Mouse (Mus musculus) hindbrain, embryonic 15.5 days (tissue): ENCODE data around the gene Trim24. TPM values are rescaled to one million over a fixed set of nuclear protein-coding genes. Genes with fewer than 3 reads are reported as not detected.

ENCODE experiments used
- ATAC-seq: fragments of 200-750 bp; cut with Nextera tagmentation; 2 replicates; pipeline ENCODE4 v1.8.0; 2017; ENCODE audit warnings: low read depth, moderate number of reproducible peaks, moderate TSS enrichment; ENCODE audit not compliant: low FRiP score
- H3K27ac ChIP-seq: fragments of 300-500 bp; sonication (generic); replicated peaks from 2 replicates; pipeline ENCODE4 v1.5.1; 2015; ENCODE audit warnings: mild to moderate bottlenecking, inconsistent platforms
- H3K27me3 ChIP-seq: fragments of 300-500 bp; sonication (generic); 2 replicates; pipeline ENCODE4 v1.6.1; 2015; ENCODE audit warnings: control low read depth, inconsistent platforms
- H3K36me3 ChIP-seq: fragments of 300-500 bp; sonication (generic); 2 replicates; pipeline ENCODE4 v1.6.1; 2015; ENCODE audit warnings: control low read depth, inconsistent platforms
- H3K4me1 ChIP-seq: fragments of 300-500 bp; sonication (generic); replicated peaks from 2 replicates; pipeline ENCODE4 v1.6.1; 2015; ENCODE audit warnings: control low read depth, inconsistent platforms
- H3K4me2 ChIP-seq: fragments of 300-500 bp; sonication (generic); 2 replicates; pipeline ENCODE4 v1.6.1; 2015; ENCODE audit warnings: moderate library complexity, mild to moderate bottlenecking, inconsistent platforms
- H3K4me3 ChIP-seq: fragments of 300-500 bp; sonication (generic); 2 replicates; pipeline ENCODE4 v1.5.1; 2015; ENCODE audit warnings: mild to moderate bottlenecking, inconsistent platforms
- H3K9ac ChIP-seq: fragments of 300-500 bp; sonication (generic); 2 replicates; pipeline ENCODE4 v1.6.1; 2015; ENCODE audit warnings: inconsistent platforms
- H3K9me3 ChIP-seq: fragments of 300-500 bp; sonication (generic); 2 replicates; pipeline ENCODE4 v1.6.1; 2016; ENCODE audit warnings: control low read depth, inconsistent platforms
- WGBS: fragments of 180-500 bp; shearing (Covaris S2); methylation state at CpG from one replicate; pipeline ENCODE4 v1.1.7; 2015; 5-methylcytosine and 5-hydroxymethylcytosine counted together
- polyA plus RNA-seq: library from polyadenylated mRNA; unstranded; fragments of >200 nt; fragmentation: Nextera tagmentation; extraction: Ambion mirVana; gene quantifications from 2 replicates; pipeline ENCODE4 v1.2.1, GENCODE M21; 2015

Gene Trim24
- polyA plus RNA-seq, 1 experiment from 2014 or later = 17.8 TPM

DNA sequence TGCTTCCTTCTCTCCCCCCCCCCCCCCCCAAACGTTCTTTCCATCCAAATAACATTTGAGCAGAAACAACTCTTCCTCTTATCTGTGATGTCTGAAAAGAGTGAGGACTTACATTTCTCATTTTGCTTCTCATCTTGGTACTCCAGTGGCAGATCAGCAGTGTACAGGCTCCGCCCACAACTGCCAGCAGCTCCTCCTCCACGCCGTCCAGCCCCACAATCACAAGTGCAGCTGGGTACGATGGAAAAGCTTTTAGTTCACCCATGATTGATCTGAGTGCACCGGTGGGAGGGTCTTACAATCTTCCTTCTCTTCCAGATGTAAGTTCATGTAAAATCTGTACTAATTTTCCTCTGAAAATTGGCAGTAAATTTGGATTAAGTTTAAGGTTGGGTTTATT, 80.7 kb downstream of the Trim24 start:
- Histone ChIP-seq H3K4me1 (no peaks in the 10 kb centered on the region), H3K4me2 (no peak overlapping the region), H3K9me3 (no peaks in the 10 kb centered on the region), H3K27me3 (no peaks in the 10 kb centered on the region), H3K9ac (no peak overlapping the region), H3K36me3 (peaks cover 41% of the 10 kb centered on the region), H3K4me3 (no peak overlapping the region), H3K27ac (no peak overlapping the region)
- no peak for ATAC-seq
- WGBS = 86% methylated on average over 6 of the region's 6 CpGs

DNA sequence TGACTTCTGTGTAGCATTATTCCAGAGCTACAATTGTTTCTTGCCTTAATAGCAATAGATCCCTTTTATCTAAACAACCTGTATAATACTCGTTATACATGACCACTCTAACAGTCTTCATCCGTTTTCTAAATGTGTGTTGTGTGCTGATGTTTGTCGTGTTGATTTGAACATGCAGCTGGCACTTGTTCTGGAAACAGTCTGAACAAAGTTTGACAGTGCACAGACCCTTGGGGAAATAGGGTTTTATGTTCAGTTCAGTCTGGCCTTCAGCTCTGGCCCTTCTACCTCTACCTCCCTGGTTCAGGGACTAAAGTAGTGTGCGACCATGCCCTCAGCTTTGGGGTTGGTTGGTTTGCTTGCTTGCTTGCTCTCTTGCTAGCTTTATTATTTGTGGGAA, 96.8 kb downstream of the Trim24 start:
- Histone ChIP-seq H3K4me1 (no peaks in the 10 kb centered on the region), H3K9ac (no peak overlapping the region), H3K27me3 (no peaks in the 10 kb centered on the region), H3K4me2 (no peak overlapping the region), H3K9me3 (no peaks in the 10 kb centered on the region), H3K4me3 (no peak overlapping the region), H3K27ac (no peak overlapping the region), H3K36me3 (peaks cover 43% of the 10 kb centered on the region)
- 93% methylated on average over 4 of the region's 4 CpGs for WGBS
- no peak for ATAC-seq

DNA sequence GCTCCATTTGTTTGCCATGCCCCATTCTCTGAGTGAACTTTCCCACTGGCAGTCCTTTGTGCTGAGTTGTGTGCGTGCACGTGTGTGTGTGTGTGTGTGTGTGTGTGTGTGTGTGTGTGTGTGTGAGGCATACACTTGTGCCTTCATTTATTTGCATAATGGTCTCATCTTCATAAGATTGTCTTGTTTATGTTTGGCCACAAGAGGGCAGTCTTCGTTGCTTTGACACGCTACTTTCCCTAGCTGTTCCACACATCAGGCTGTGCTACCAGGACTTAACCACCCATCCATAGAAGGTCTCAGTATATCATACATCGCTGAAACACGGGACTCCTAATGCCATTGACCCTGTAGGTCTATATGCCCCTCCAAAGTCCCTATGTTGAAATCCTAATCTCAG, 136.8 kb downstream of the Trim24 start:
- H3K4me3 ChIP-seq = no peak overlapping the region
- no peaks in the 10 kb centered on the region for H3K4me1 ChIP-seq
- WGBS = 7% methylated on average over 6 of the region's 6 CpGs
- no peaks in the 10 kb centered on the region for H3K9me3 ChIP-seq
- H3K27ac ChIP-seq = no peak overlapping the region
- H3K4me2 ChIP-seq = no peak overlapping the region
- 0 out of 2 replicates have a peak, but pooled peaks have one; percentile 48 for ATAC-seq
- no peaks in the 10 kb centered on the region for H3K27me3 ChIP-seq
- no peaks in the 10 kb centered on the region for H3K36me3 ChIP-seq
- H3K9ac ChIP-seq = no peak overlapping the region

GRCm38 (mm10) chr6:38012829-38013228, 142.2 kb downstream of the Trim24 start:
- no peak overlapping the region for H3K4me2 ChIP-seq
- no peaks in the 10 kb centered on the region for H3K27me3 ChIP-seq
- H3K9me3 ChIP-seq = no peaks in the 10 kb centered on the region
- ATAC-seq = no peak
- H3K36me3 ChIP-seq = no peaks in the 10 kb centered on the region
- no peak overlapping the region for H3K27ac ChIP-seq
- 48% methylated on average over 2 of the region's 2 CpGs for WGBS
- no peak overlapping the region for H3K9ac ChIP-seq
- H3K4me3 ChIP-seq = no peak overlapping the region
- H3K4me1 ChIP-seq = no peaks in the 10 kb centered on the region

Other genes with a start within 250 kb of the Trim24 start
- 0.93 and 0.96 TPM in 2 replicates for gene Svopl, start 176.2 kb downstream of the Trim24 start, polyA plus RNA-seq
- not detected in 2 replicates for gene Tmem213, start 238.4 kb downstream of the Trim24 start, polyA plus RNA-seq